16 mouse cellular contexts compared by ENCODE assay signal in the genomic region with DNA sequence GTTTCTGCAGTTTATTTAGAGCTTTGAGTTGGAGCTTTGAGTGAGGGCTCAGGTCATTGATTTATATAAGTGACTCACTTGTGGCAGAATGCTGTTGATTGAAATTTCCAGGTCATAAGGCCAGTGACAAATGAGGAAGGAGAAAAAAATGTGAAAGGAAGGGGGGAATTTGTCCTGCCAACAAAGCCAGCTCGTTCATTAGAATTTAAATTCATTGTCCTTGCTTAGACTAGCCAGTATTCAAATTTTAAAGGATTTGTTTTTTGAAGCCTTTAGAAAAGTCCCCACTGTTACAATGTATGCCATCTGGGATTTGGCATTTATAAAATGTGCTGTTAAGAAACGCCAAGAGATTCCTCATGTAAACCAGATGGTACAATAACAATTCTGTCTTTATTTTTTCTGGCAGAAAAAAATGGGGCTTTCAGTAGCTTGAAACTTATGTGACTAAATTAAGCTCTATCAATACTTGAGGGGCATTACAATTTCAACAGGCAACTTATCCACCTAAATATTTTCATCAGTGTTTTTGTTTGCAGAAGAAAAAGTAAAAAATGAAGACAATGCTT. TPM values are rescaled to one million over a fixed set of nuclear protein-coding genes. Genes with fewer than 3 reads are reported as not detected.
DNase-seq lines count a peak whose midpoint lies in the region; ATAC-seq and TF ChIP-seq lines count a peak whose summit lies in the region.
"Had no signal": no experiment of that assay in that cellular context is flagged by ENCODE, and none has a peak within 500 bp of the region (broad histone marks: within the 10 kb centered on the region; RNA-seq: fewer than 3 reads in every experiment).

No protein-coding gene starts in this region.

- H3K9me3 ChIP-seq in midbrain, embryonic 13.5 days, result no peaks in the 10 kb centered on the region
- H3K9me3 ChIP-seq in midbrain, postnatal 0 days (ENCODE audit: low read length), result no peaks in the 10 kb centered on the region
- H3K9me3 ChIP-seq: heart, embryonic 15.5 days; kidney, embryonic 15.5 days had no signal

- no peak overlapping the region for H3K9ac ChIP-seq in midbrain, embryonic 13.5 days (replicated peaks)
- no peak overlapping the region for H3K9ac ChIP-seq in midbrain, postnatal 0 days (replicated peaks; ENCODE audit: low read length, poor library complexity, severe bottlenecking)
- H3K9ac ChIP-seq: heart, embryonic 15.5 days; kidney, embryonic 15.5 days had no signal

- no peak for DNase-seq in frontal cortex, postnatal 25 days (ENCODE audit: low spot score in 2 of 2)
- DNase-seq in midbrain, postnatal 0 days (ENCODE audit: low spot score), result no peak
- DNase-seq in embryo, embryonic 10.5 days (ENCODE audit: low spot score), result peak; percentile 37
- peak; percentile 61 for DNase-seq in retina, postnatal 1 day
- no peak for DNase-seq in heart, postnatal 4 days
- DNase-seq: cerebellum, postnatal 36 days; gastrocnemius, postnatal 36 days; lung, postnatal 10 days; thymus, postnatal 14 days had no signal

- no peak overlapping the region for H3K27ac ChIP-seq in midbrain, embryonic 13.5 days
- H3K27ac ChIP-seq in midbrain, postnatal 0 days (ENCODE audit: low read depth, low read length), result no peak overlapping the region
- H3K27ac ChIP-seq: heart, embryonic 15.5 days; kidney, embryonic 15.5 days had no signal

- H3K4me1 ChIP-seq in midbrain, embryonic 13.5 days (replicated peaks), result peaks cover 23% of the 10 kb centered on the region
- no peaks in the 10 kb centered on the region for H3K4me1 ChIP-seq in midbrain, postnatal 0 days (ENCODE audit: insufficient read depth, low read length)
- H3K4me1 ChIP-seq: heart, embryonic 15.5 days; kidney, embryonic 15.5 days had no signal

- H3K4me2 ChIP-seq in midbrain, embryonic 13.5 days (replicated peaks), result no peak overlapping the region
- H3K4me2 ChIP-seq in midbrain, postnatal 0 days (ENCODE audit: low read depth, low read length, poor library complexity, severe bottlenecking), result no peak overlapping the region
- H3K4me2 ChIP-seq: heart, embryonic 15.5 days; kidney, embryonic 15.5 days; liver, embryonic 11.5 days had no signal

- peaks cover 25% of the 10 kb centered on the region for H3K27me3 ChIP-seq in midbrain, embryonic 13.5 days
- H3K27me3 ChIP-seq in midbrain, postnatal 0 days (ENCODE audit: insufficient read depth, low read length), result no peaks in the 10 kb centered on the region
- H3K27me3 ChIP-seq: heart, embryonic 15.5 days; kidney, embryonic 15.5 days had no signal

- WGBS in midbrain, embryonic 13.5 days, result 25% methylated on average over 2 of the region's 2 CpGs
- WGBS in midbrain, postnatal 0 days, result 19% methylated on average over 2 of the region's 2 CpGs

- no peak for TF ChIP-seq CTCF in midbrain, postnatal 0 days (IDR thresholded peaks at IDR 0.05)

- ATAC-seq in frontal cortex, adult (ENCODE audit: low TSS enrichment), result peak; percentile 84
- peak; percentile 59; the same call in 1 of the 2 replicates for ATAC-seq in midbrain, embryonic 13.5 days
- ATAC-seq in midbrain, postnatal 0 days (ENCODE audit: low FRiP score), result no peak

- H3K36me3 ChIP-seq in midbrain, embryonic 13.5 days, result no peaks in the 10 kb centered on the region
- no peaks in the 10 kb centered on the region for H3K36me3 ChIP-seq in midbrain, postnatal 0 days (ENCODE audit: insufficient read depth, low read length)
- H3K36me3 ChIP-seq: heart, embryonic 15.5 days; kidney, embryonic 15.5 days had no signal

- no peak overlapping the region for H3K4me3 ChIP-seq in midbrain, embryonic 13.5 days (replicated peaks)
- H3K4me3 ChIP-seq in midbrain, postnatal 0 days (ENCODE audit: low read depth, low read length), result no peak overlapping the region
- H3K4me3 ChIP-seq: heart, embryonic 15.5 days; kidney, embryonic 15.5 days had no signal

RNA-seq across cellular contexts. Expression of a gene that starts 11.8 kb away (rescaled TPM):
- not detected in 2 replicates for polyA plus RNA-seq in midbrain, embryonic 13.5 days (2015; fragmentation: Nextera tagmentation; extraction: Ambion mirVana)
- not detected in 2 replicates for total RNA-seq in midbrain, postnatal 0 days (2014; rRNA removed)
- polyA plus RNA-seq in midbrain, postnatal 0 days (2015; fragmentation: Nextera tagmentation; extraction: Ambion mirVana), result not detected in 2 replicates
- total RNA-seq in heart, postnatal 4 days (2021), result under 1 TPM; 0.11 to 0.36 TPM
- polyA plus RNA-seq: liver, embryonic 11.5 days; midbrain, embryonic 16.5 days; neural tube, embryonic 14.5 days had no signal

RNA-seq across cellular contexts. Expression of a gene that starts 16.7 kb away (rescaled TPM):
- polyA plus RNA-seq in midbrain, embryonic 13.5 days (2015; fragmentation: Nextera tagmentation; extraction: Ambion mirVana), result not detected in 2 replicates
- not detected in 2 replicates for total RNA-seq in midbrain, postnatal 0 days (2014; rRNA removed)
- not detected in 2 replicates for polyA plus RNA-seq in midbrain, postnatal 0 days (2015; fragmentation: Nextera tagmentation; extraction: Ambion mirVana)
- total RNA-seq in heart, postnatal 4 days (2021), result under 1 TPM; 0.11 to 0.12 TPM
- polyA plus RNA-seq: heart, embryonic 15.5 days; midbrain, embryonic 16.5 days; neural tube, embryonic 14.5 days had no signal

RNA-seq across cellular contexts. Expression of a gene that starts 45.0 kb away (rescaled TPM):
- 27.5 and 29.1 TPM in 2 replicates for polyA plus RNA-seq in midbrain, embryonic 13.5 days (2015; fragmentation: Nextera tagmentation; extraction: Ambion mirVana)
- 17.4 and 26.6 TPM in 2 replicates for total RNA-seq in midbrain, postnatal 0 days (2014; rRNA removed)
- polyA plus RNA-seq in midbrain, postnatal 0 days (2015; fragmentation: Nextera tagmentation; extraction: Ambion mirVana), result 14.7 TPM in 2 replicates
- under 1 TPM; 0.45 to 0.63 TPM for total RNA-seq in heart, postnatal 4 days (2021)

RNA-seq across cellular contexts. Expression of a gene that starts 46.8 kb away (rescaled TPM):
- not detected in 2 replicates for polyA plus RNA-seq in midbrain, embryonic 13.5 days (2015; fragmentation: Nextera tagmentation; extraction: Ambion mirVana)
- total RNA-seq in midbrain, postnatal 0 days (2014; rRNA removed), result not detected in 2 replicates
- polyA plus RNA-seq in midbrain, postnatal 0 days (2015; fragmentation: Nextera tagmentation; extraction: Ambion mirVana), result not detected in 2 replicates
- under 1 TPM in 1 of 2 experiments, not detected in 1; 0.20 TPM for total RNA-seq in heart, postnatal 4 days (2021)
- total RNA-seq: gastrocnemius, postnatal 36 days had no signal
- polyA plus RNA-seq: heart, embryonic 15.5 days; liver, embryonic 11.5 days; midbrain, embryonic 16.5 days; neural tube, embryonic 14.5 days had no signal

RNA-seq across cellular contexts. Expression of a gene that starts 54.8 kb away (rescaled TPM):
- 12.6 and 13.2 TPM in 2 replicates for polyA plus RNA-seq in midbrain, embryonic 13.5 days (2015; fragmentation: Nextera tagmentation; extraction: Ambion mirVana)
- total RNA-seq in midbrain, postnatal 0 days (2014; rRNA removed), result 11.8 and 15.2 TPM in 2 replicates
- 17.5 and 17.6 TPM in 2 replicates for polyA plus RNA-seq in midbrain, postnatal 0 days (2015; fragmentation: Nextera tagmentation; extraction: Ambion mirVana)
- total RNA-seq in heart, postnatal 4 days (2021), result 10 to 100 TPM; 15.5 to 16.8 TPM

Comparison
In these comparisons a context has a peak if more than half of its experiments do, and no peak if none do; other contexts are left out.
1. DNase-seq: peak in embryo, embryonic 10.5 days (single experiment) and retina, postnatal 1 day (single experiment); none in frontal cortex, postnatal 25 days (0 of 2), midbrain, postnatal 0 days (single experiment) and heart, postnatal 4 days (single experiment).
2. RNA of a gene that starts 45.0 kb away (total RNA-seq): 17.4 to 26.6 TPM in midbrain, postnatal 0 days; 0.45 to 0.63 TPM in heart, postnatal 4 days; every median in the first group is over 10 times any median in the second.